Mouse (Mus musculus) liver, embryonic 15.5 days (tissue): Measurements from ENCODE around the gene Fyn. TPM values are rescaled to one million over a fixed set of nuclear protein-coding genes. Genes with fewer than 3 reads are reported as not detected.

Experiments used
- ATAC-seq: fragments of 200-750 bp; cut with Nextera tagmentation; 2 replicates; pipeline ENCODE4 v1.8.0; 2017; ENCODE audit warnings: moderate number of reproducible peaks, mild to moderate bottlenecking, moderate library complexity; ENCODE audit not compliant: insufficient read depth
- H3K27ac ChIP-seq: fragments of 300-500 bp; sonication (generic); replicated peaks from 2 replicates; pipeline ENCODE4 v1.5.1; 2015; ENCODE audit warnings: mild to moderate bottlenecking, inconsistent platforms
- H3K27me3 ChIP-seq: fragments of 300-500 bp; sonication (generic); 2 replicates; pipeline ENCODE4 v1.6.1; 2015; ENCODE audit warnings: mild to moderate bottlenecking, inconsistent platforms
- H3K36me3 ChIP-seq: fragments of 300-500 bp; sonication (generic); replicated peaks from 2 replicates; pipeline ENCODE4 v1.6.1; 2015; ENCODE audit warnings: moderate library complexity, mild to moderate bottlenecking, inconsistent platforms
- H3K4me1 ChIP-seq: fragments of 300-500 bp; sonication (generic); replicated peaks from 2 replicates; pipeline ENCODE4 v1.6.1; 2015; ENCODE audit warnings: inconsistent platforms
- H3K4me2 ChIP-seq: fragments of 300-500 bp; sonication (generic); 2 replicates; pipeline ENCODE4 v1.6.1; 2015; ENCODE audit warnings: moderate library complexity, mild to moderate bottlenecking, inconsistent platforms
- H3K4me3 ChIP-seq: fragments of 300-500 bp; sonication (generic); replicated peaks from 2 replicates; pipeline ENCODE4 v1.5.1; 2015; ENCODE audit warnings: mild to moderate bottlenecking, inconsistent platforms
- H3K9ac ChIP-seq: fragments of 300-500 bp; sonication (generic); 2 replicates; pipeline ENCODE4 v1.6.1; 2015; ENCODE audit warnings: moderate library complexity, mild to moderate bottlenecking, inconsistent platforms
- H3K9me3 ChIP-seq: fragments of 300-500 bp; sonication (generic); replicated peaks from 2 replicates; pipeline ENCODE4 v1.6.1; 2016; ENCODE audit warnings: inconsistent platforms
- WGBS: fragments of 180-500 bp; shearing (Covaris S2); methylation state at CpG from one replicate; pipeline ENCODE4 v1.1.7; 2015; ENCODE audit warnings: mixed read lengths; ENCODE audit not compliant: insufficient replicate concordance; 5-methylcytosine and 5-hydroxymethylcytosine counted together
- polyA plus RNA-seq: library from polyadenylated mRNA; unstranded; fragments of >200 nt; fragmentation: Nextera tagmentation; extraction: Ambion mirVana; gene quantifications from 2 replicates; pipeline ENCODE4 v1.2.1, GENCODE M21; 2015

Fyn gene
- polyA plus RNA-seq, 1 experiment from 2014 or later: 6.1 TPM

- no peak overlapping the region for H3K4me2 ChIP-seq
- H3K4me3 ChIP-seq: no peak overlapping the region
- 0 out of 2 replicates have a peak, but pooled peaks cover 6% of the 10 kb centered on the region for H3K27me3 ChIP-seq
- H3K9ac ChIP-seq: no peak overlapping the region
- H3K9me3 ChIP-seq: no peaks in the 10 kb centered on the region
- ATAC-seq: no peak
- H3K27ac ChIP-seq: no peak overlapping the region
- WGBS: 72% methylated on average over 6 of the region's 6 CpGs
- no peaks in the 10 kb centered on the region for H3K4me1 ChIP-seq
- no peaks in the 10 kb centered on the region for H3K36me3 ChIP-seq
Observed at GRCm38 (mm10) chr10:39576466-39576865, 207.8 kb downstream of the Fyn start.

- H3K9ac ChIP-seq: no peak overlapping the region
- no peak overlapping the region for H3K4me2 ChIP-seq
- no peaks in the 10 kb centered on the region for H3K27me3 ChIP-seq
- no peaks in the 10 kb centered on the region for H3K4me1 ChIP-seq
- no peaks in the 10 kb centered on the region for H3K9me3 ChIP-seq
- WGBS: 69% methylated on average over 8 of the region's 8 CpGs
- no peaks in the 10 kb centered on the region for H3K36me3 ChIP-seq
- no peak overlapping the region for H3K4me3 ChIP-seq
- no peak overlapping the region for H3K27ac ChIP-seq
- ATAC-seq: no peak
Observed at GRCm38 (mm10) chr10:39580477-39580876, 211.8 kb downstream of the Fyn start.

- ATAC-seq: no peak
- 57% methylated on average over 2 of the region's 2 CpGs for WGBS
Observed at GRCm38 (mm10) chr10:39582385-39582784, 213.7 kb downstream of the Fyn start.

GRCm38 (mm10) chr10:39583718-39584117, 215.1 kb downstream of the Fyn start:
- Histone ChIP-seq H3K36me3 (no peaks in the 10 kb centered on the region), H3K4me2 (no peak overlapping the region), H3K27me3 (no peaks in the 10 kb centered on the region), H3K27ac (no peak overlapping the region), H3K9me3 (no peaks in the 10 kb centered on the region), H3K4me1 (no peaks in the 10 kb centered on the region), H3K4me3 (no peak overlapping the region), H3K9ac (no peak overlapping the region)
- no peak for ATAC-seq
- WGBS: 76% methylated on average over 12 of the region's 12 CpGs

More at GRCm38 (mm10) chr10:39582385-39582784, 213.7 kb downstream of the Fyn start:
- Histone ChIP-seq H3K4me1 (no peaks in the 10 kb centered on the region), H3K4me3 (no peak overlapping the region), H3K9me3 (no peaks in the 10 kb centered on the region), H3K36me3 (no peaks in the 10 kb centered on the region), H3K9ac (no peak overlapping the region), H3K27ac (no peak overlapping the region), H3K27me3 (no peaks in the 10 kb centered on the region), H3K4me2 (no peak overlapping the region)

- H3K4me3 ChIP-seq: no peak overlapping the region
- WGBS: 43% methylated on average over 5 of the region's 5 CpGs
- no peaks in the 10 kb centered on the region for H3K9me3 ChIP-seq
- no peaks in the 10 kb centered on the region for H3K27me3 ChIP-seq
- H3K4me1 ChIP-seq: no peaks in the 10 kb centered on the region
- H3K27ac ChIP-seq: no peak overlapping the region
- no peaks in the 10 kb centered on the region for H3K36me3 ChIP-seq
- H3K4me2 ChIP-seq: no peak overlapping the region
- no peak overlapping the region for H3K9ac ChIP-seq
- ATAC-seq: no peak
Observed at GRCm38 (mm10) chr10:39587290-39587925, 218.8 kb downstream of the Fyn start.

GRCm38 (mm10) chr10:39587973-39588746, 219.5 kb downstream of the Fyn start:
- ATAC-seq: no peak
- Histone ChIP-seq H3K4me1 (no peaks in the 10 kb centered on the region), H3K9me3 (no peaks in the 10 kb centered on the region), H3K36me3 (no peaks in the 10 kb centered on the region), H3K4me2 (no peak overlapping the region), H3K4me3 (no peak overlapping the region), H3K9ac (no peak overlapping the region), H3K27ac (no peak overlapping the region), H3K27me3 (no peaks in the 10 kb centered on the region)
- 62% methylated on average over 8 of the region's 8 CpGs for WGBS

- Histone ChIP-seq H3K36me3 (no peaks in the 10 kb centered on the region), H3K4me1 (no peaks in the 10 kb centered on the region), H3K4me2 (no peak overlapping the region), H3K27ac (no peak overlapping the region), H3K4me3 (no peak overlapping the region), H3K9ac (no peak overlapping the region), H3K9me3 (no peaks in the 10 kb centered on the region), H3K27me3 (no peaks in the 10 kb centered on the region)
- no peak for ATAC-seq
- 54% methylated on average over 19 of the region's 19 CpGs for WGBS
Observed at GRCm38 (mm10) chr10:39589765-39590546, 221.3 kb downstream of the Fyn start.

GRCm38 (mm10) chr10:39590629-39591028, 222.0 kb downstream of the Fyn start:
- ATAC-seq: no peak
- no peaks in the 10 kb centered on the region for H3K9me3 ChIP-seq
- WGBS: 66% methylated on average over 10 of the region's 10 CpGs
- H3K36me3 ChIP-seq: no peaks in the 10 kb centered on the region
- H3K4me2 ChIP-seq: no peak overlapping the region
- H3K27me3 ChIP-seq: no peaks in the 10 kb centered on the region
- no peak overlapping the region for H3K9ac ChIP-seq
- no peak overlapping the region for H3K27ac ChIP-seq
- no peak overlapping the region for H3K4me3 ChIP-seq
- no peaks in the 10 kb centered on the region for H3K4me1 ChIP-seq

GRCm38 (mm10) chr10:39592501-39592900, 223.8 kb downstream of the Fyn start:
- Histone ChIP-seq H3K9ac (no peak overlapping the region), H3K27me3 (no peaks in the 10 kb centered on the region), H3K4me1 (no peaks in the 10 kb centered on the region), H3K4me2 (no peak overlapping the region), H3K9me3 (no peaks in the 10 kb centered on the region), H3K36me3 (no peaks in the 10 kb centered on the region), H3K27ac (no peak overlapping the region), H3K4me3 (no peak overlapping the region)
- no peak for ATAC-seq
- 67% methylated on average over 4 of the region's 4 CpGs for WGBS

GRCm38 (mm10) chr10:39594716-39595115, 226.1 kb downstream of the Fyn start:
- Histone ChIP-seq H3K4me1 (no peaks in the 10 kb centered on the region), H3K4me3 (no peak overlapping the region), H3K9me3 (no peaks in the 10 kb centered on the region), H3K27ac (no peak overlapping the region), H3K27me3 (no peaks in the 10 kb centered on the region), H3K9ac (no peak overlapping the region), H3K36me3 (no peaks in the 10 kb centered on the region), H3K4me2 (no peak overlapping the region)
- WGBS: 57% methylated on average over 1 of the region's 1 CpGs
- ATAC-seq: no peak

- WGBS: 30% methylated on average over 3 of the region's 3 CpGs
- ATAC-seq: no peak
- no peaks in the 10 kb centered on the region for H3K4me1 ChIP-seq
- H3K36me3 ChIP-seq: no peaks in the 10 kb centered on the region
- no peak overlapping the region for H3K4me2 ChIP-seq
- no peak overlapping the region for H3K27ac ChIP-seq
- no peak overlapping the region for H3K9ac ChIP-seq
- H3K27me3 ChIP-seq: no peaks in the 10 kb centered on the region
- no peak overlapping the region for H3K4me3 ChIP-seq
- no peaks in the 10 kb centered on the region for H3K9me3 ChIP-seq
Observed at GRCm38 (mm10) chr10:39595862-39596261, 227.2 kb downstream of the Fyn start.
